Mouse (Mus musculus) spleen, postnatal 0 days (tissue): ENCODE results near the gene Tmem223. TPM values are rescaled to one million over a fixed set of nuclear protein-coding genes. Genes with fewer than 3 reads are reported as not detected.

Experiments used
- polyA plus RNA-seq: library from polyadenylated mRNA; unstranded; fragments of >200 nt; fragmentation: Nextera tagmentation; extraction: Ambion mirVana; gene quantifications from 2 replicates; pipeline ENCODE4 v1.2.1, GENCODE M21; 2015

The Tmem223 gene
- 79.4 and 82.5 TPM in 2 replicates for polyA plus RNA-seq

DNA sequence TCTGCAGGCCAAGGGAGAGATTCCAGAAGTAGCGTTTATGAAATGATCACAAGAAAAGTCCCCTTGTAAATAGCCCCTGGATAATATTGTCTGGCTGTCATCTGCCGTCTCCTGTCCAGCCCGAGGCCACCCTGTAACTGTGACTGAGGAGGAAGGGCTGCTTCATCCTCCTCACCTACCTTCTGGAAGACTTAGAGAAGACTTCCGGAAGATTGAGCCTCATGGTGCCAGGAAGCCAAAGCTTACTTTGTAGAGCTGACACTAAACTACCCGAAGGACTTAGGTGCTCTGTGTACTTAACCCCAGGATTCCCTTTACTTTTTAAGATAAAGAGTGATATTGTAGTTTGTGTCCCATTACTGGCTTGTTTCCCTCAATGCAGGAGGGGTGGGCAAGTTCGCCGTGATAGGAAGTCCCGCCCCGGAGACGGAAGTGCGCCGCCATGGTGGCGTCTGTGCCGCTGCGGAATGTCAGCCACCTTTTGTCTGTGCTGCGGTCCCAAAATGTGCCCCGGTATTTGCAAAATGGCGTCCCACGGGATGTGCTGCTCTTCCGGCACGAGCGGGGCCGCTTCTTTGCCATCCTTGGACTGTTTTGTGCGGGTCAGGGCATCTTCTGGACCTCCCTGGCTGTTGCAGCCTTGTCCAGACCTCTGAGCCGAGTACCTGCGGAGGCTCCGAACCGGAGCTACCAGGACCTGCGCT lies at the start of gene Tmem223:
Gene Tmem223, plus strand, starts transcription at position 430 of the 704 bp plus-strand sequence.

DNA sequence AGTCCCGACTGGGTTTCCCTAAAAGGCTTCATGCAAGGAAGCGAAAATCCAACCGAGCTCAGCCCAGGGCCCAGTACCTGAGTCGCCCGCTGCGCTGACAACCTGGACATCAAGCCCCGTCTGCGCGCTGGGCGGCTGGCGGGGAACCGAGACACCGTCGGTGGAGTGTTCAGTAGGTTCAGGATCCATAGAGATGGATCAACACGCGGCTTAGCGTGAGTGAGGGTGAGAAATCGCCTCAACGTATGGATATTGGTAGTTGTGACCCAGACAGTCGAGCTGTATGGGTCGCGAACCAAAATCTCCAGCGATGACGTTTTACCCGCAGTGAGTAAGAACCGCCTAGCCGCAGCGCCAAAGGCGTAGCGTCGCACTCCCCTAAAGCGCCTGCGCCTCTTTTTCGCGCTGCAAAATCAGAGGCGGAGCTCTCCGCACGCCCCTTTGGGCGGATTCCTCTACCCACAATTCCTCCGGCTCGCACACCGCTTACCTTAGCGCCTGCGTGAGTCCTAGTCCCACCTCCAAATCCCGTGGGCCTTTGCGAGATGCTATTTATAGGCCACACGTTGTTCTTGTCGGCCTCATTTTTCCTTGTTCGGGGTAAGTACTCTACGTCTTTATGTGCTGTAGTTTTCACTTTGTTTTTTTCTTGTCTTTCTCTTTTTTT lies 47.8 kb upstream of the Tmem223 start, which contains the start of gene Slc3a2:
Gene Slc3a2, minus strand, starts transcription at position 463 of the 667 bp plus-strand sequence.

DNA sequence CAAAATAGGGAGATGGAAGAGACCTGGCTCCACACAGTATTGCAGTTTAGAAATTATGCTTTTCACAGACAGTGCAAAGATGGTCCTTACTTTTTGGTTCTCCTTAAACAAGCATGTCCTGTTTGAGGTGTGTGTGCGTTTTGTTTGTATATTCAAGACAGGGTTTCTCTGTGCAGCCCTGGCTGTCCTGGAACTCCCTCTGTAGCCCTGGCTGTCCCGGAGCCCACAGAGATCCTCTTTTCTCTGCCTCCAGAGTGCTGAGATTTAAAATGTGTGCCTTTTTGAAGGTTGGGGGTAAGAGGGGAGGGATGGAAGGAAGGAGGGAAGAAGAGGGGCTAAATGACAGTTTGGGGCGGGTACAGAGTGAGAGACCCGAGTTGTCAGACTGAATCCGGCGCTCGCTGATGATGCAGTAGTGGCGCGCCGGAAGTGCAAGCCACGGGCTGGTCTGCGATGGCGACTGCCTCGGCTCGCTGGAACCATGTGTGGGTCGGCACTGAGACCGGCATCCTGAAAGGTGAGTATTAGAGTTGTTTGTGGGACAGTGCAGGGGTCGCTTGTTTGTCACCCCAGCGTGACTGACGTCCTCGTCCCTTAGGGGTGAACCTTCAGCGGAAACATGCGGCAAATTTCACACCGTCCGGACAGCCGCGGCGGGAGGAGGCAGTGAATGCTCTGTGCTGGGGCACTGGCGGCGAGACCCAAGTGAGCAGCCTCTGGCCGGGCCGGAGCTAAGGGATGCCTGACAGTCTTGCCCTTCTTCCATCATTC lies 35.2 kb upstream of the Tmem223 start, which contains the start of gene Wdr74:
Gene Wdr74, plus strand, starts transcription at position 439 of the 771 bp plus-strand sequence.

DNA sequence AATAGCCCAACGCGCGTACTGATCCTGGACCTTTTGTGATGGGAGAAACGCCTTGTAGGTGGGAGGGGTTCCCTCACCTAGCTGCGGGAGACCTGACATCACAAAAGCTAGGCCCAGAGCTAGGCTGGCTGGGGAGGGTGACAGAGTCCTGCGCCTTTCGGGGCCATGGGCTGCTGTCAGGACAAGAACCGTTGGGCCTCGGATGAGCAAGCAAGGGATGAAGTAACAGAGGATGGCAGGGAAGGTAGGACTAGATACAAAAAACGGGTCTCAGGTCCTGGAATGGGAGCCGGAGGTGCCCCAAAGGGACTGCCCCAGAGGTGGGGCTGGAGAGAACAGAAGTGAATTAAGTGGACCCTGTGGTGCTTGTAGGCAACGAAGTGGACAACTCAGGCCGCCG lies 30.2 kb upstream of the Tmem223 start, which contains the start of gene 1700092M07Rik:
Gene 1700092M07Rik, plus strand, starts transcription at position 116 of the 400 bp plus-strand sequence.

DNA sequence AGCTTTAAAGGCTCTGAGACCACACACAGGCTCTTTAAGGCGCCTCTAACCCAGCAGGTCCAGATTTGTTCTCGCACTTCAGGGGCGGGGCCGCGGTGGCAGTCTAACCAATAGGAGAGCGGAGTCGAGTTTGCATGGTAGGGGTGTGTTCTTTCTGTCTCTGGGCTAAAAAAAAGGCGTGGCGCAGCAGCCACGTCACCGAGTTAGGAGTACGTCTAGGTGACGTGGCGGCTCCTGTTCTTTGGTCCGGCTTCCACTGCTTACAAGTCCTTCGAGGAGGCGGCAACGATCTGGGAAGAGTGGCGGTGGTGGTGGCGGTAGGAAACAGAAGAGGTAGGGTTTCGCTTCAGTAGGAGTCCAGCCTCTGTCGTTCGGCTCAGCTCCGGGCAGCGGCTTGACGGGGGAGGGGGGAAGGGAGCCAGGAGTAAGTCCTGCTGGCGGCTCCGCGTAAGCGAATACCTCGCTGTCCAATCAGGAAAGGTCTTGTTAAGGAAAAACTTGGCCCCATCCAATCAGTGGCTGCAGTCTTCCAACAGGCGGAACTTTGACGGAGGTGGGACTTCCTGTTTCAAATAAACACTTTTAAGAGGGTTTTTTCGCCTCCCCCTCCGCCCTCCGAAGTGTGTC lies 29.4 kb upstream of the Tmem223 start, which contains the start of gene Stx5a:
Gene Stx5a, plus strand, starts transcription at position 171 of the 627 bp plus-strand sequence.

GRCm38 (mm10) chr19:8756635-8757387 lies 14.0 kb upstream of the Tmem223 start, which contains the start of gene Nxf1:
Gene Nxf1, plus strand, starts transcription at chr19:8757073.

GRCm38 (mm10) chr19:8774086-8774835 lies 3.5 kb downstream of the Tmem223 start, which contains the start of gene Tmem179b:
Gene Tmem179b, minus strand, starts transcription at chr19:8774467.

DNA sequence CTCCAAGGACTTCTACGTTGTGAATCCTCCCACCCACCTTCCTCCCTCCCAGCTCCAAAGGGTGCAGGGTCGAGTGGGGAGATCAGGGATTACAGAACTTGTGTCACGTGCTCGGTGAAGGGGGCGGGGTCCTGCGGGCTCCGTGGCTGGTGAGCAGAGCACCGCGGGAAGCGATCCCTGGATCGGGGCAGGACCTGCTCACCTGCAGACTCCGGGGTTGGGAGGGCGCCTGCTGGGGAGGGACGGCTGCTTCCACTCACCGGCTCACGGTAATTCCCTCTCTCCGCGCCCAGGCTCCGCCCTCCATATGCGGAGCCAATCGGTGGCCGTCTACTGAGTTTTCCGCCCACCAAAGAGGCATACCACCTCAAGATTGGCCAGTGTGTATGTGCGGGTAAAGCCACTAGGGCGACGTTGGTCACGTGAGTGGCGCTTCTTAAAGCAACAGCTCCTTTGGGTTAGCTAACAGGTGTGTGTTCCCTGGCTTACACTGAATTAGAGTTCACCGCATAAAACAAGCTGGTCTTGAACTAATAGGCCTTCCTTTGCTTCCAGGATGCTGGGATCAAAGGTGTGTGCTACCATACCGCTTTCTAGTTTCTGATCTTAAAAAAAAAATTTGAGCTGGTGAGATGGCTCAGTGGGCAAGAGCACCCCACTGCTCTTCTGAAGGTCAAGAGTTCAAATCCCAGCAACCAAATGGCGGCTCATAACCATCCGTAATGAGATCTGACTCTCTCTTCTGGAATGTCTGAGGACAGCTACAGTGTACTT lies 15.4 kb downstream of the Tmem223 start, which contains the start of gene Taf6l:
Gene Taf6l, minus strand, starts transcription at position 410 of the 774 bp plus-strand sequence.

DNA sequence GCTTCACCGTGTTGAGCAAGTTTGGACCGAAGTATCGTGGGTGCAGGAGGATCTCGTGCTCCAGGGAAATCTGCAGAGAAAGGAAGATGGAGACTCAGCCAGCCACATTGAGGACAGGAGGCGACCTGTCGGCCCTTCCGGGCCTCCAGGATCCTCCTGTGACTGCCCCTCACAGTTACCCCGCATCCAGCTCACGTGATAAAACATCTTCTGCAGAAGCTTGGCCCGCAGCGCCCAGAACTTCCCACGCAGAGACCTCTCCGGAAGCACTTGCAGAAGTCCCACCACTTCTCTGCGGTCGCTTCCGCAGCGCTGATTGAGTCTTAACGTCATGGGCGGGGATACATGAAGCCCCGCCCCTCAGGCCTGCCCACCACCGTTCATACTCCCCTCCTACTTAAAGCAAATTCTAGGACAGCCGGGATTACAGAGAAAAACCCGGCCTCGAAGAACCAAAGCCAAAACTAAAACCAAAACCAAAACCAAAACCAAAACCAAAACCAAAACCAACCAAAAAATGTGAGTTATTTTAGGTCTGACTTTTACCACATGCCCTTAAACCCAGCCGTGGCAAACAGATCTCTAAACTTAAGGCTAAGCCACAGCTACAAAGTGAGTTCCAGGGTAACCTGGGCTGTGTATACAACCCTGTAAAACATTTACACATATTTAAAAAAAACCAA lies 27.6 kb downstream of the Tmem223 start, which contains the start of gene Polr2g:
Gene Polr2g, minus strand, starts transcription at position 314 of the 683 bp plus-strand sequence.

GRCm38 (mm10) chr19:8802130-8802821 lies 31.5 kb downstream of the Tmem223 start, which contains the start of gene Zbtb3:
Gene Zbtb3, plus strand, starts transcription at chr19:8802555.

DNA sequence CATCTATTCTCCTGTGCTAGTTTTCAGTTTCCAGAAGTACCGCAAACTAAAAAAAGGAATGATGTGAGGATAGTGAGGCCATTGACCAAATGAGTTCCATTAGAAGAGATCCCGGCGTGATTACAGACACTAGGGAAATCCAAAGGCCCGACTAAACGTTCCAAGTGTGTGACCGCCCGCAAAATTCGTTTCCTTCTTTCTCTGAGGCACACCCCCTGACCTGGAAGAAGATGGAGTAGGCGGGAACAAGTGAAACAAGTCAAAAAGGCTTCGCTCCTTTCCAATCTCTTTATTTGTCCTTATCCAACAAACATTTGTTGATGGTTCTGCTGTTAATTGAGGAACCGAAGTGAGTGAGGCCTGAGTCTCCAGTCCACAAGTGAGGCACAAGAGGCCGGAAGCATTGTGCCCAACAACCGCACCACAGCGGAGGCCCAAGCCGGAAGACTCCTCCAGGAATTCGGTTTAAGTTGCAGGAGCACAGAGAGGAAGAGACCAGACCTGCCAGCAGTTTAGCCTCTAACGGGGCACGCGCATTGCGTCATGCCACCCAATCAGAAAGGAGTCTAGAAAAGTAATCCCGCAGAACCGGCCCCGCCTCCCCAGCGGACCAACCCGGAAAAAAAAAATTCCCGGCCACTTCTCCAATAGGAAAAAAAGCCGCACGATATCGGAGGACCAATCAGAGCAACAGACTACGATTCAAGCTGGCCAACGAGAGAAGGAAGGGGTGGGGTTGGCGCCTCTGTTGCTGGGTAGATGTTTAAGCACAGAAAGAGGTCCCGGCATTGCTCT lies 48.2 kb downstream of the Tmem223 start, which contains the start of gene Ttc9c:
Gene Ttc9c, minus strand, starts transcription at position 533 of the 795 bp plus-strand sequence.

GRCm38 (mm10) chr19:8819596-8820423 lies 49.0 kb downstream of the Tmem223 start, which contains the start of gene Hnrnpul2:
Gene Hnrnpul2, plus strand, starts transcription at chr19:8820010.

